Mouse (Mus musculus): ENCODE measurements around the gene Prr5l. TPM values are rescaled to one million over a fixed set of nuclear protein-coding genes. Genes with fewer than 3 reads are reported as not detected.

Prr5l gene
- polyA plus RNA-seq, 1 experiment from 2014 or later = 18.0 TPM

DNA sequence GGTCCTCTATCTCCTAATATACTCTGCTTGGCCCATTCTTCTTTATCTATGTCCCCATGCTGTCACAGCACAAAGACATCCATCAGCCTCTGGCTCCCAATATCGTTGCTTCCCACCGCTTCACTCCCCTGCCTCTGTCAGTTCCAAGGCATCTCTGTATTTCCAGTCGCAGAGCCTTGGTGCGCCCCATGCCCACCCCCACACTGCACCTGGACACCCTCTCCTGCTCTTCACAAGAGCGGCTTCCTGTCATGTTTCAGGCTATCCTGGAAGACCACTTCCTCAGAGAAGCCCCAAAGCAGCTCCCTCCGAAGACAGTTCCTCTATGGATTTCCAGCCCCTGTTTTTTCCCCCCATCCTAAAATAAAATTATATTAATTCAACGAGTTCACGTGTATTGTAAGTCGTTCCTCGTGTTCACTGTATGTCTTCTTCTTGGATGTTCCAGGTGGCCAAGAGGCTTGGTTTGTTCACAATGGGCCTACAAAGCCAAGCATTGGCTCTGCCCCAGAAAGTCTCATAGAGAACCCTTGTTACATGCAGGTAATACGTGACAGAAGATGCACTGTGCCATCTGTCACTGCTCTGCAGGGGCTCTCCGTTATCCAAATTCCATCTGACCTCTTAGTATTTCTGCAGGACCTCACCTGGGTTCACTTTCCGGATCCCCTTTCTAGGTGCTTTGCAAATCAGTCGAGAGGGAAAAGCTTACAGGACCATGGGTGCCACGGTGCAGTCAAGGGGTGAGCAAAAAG, 26.7 kb upstream of the Prr5l start:
- Histone ChIP-seq H3K27ac (replicated peaks; ENCODE audit: low read depth, low read length) (no peak overlapping the region), H3K9ac (replicated peaks; ENCODE audit: low read length) (no peak overlapping the region)

DNA sequence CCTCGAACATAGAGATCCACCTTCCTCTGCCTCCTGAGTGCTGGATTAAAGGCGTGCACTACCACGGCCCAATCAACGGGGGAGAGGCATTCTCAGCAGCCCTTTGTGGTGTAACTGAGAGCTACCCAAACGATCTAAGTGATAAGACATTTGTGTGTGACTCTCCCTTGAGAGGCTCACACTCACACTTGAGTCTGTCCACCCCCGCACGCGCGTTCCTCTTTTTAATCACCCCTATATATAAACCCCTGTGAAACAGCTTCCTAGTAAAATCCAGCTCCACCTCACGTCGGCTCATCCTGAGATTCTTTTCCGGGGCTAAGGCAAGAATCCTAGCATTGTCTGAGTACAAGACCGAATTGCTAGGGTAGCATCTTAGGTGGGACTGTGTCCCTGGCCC, 25.9 kb upstream of the Prr5l start:
- ATAC-seq (replicated peaks; ENCODE audit: insufficient number of reproducible peaks, low FRiP score, low TSS enrichment, low read depth) = no peak

More for the DNA sequence above, 26.7 kb upstream of the Prr5l start:
- Histone ChIP-seq H3K4me1 (ENCODE audit: control insufficient read depth, insufficient read depth, low read length) (no peaks in the 10 kb centered on the region), H3K9me3 (replicated peaks; ENCODE audit: control insufficient read depth, low read length) (no peaks in the 10 kb centered on the region), H3K27me3 (ENCODE audit: control insufficient read depth, insufficient read depth, low read length) (no peaks in the 10 kb centered on the region), H3K36me3 (replicated peaks; ENCODE audit: control insufficient read depth, insufficient read depth, low read depth, low read length) (no peaks in the 10 kb centered on the region), H3K4me3 (ENCODE audit: low read depth, low read length) (no peak overlapping the region), H3K4me2 (ENCODE audit: low read depth, low read length) (no peak overlapping the region)
- DNase-seq (ENCODE audit: low spot score) (no peak), ATAC-seq (replicated peaks; ENCODE audit: insufficient number of reproducible peaks, low FRiP score, low TSS enrichment, low read depth) (no peak)
- WGBS = 90% methylated on average over 15 of the region's 15 CpGs

DNA sequence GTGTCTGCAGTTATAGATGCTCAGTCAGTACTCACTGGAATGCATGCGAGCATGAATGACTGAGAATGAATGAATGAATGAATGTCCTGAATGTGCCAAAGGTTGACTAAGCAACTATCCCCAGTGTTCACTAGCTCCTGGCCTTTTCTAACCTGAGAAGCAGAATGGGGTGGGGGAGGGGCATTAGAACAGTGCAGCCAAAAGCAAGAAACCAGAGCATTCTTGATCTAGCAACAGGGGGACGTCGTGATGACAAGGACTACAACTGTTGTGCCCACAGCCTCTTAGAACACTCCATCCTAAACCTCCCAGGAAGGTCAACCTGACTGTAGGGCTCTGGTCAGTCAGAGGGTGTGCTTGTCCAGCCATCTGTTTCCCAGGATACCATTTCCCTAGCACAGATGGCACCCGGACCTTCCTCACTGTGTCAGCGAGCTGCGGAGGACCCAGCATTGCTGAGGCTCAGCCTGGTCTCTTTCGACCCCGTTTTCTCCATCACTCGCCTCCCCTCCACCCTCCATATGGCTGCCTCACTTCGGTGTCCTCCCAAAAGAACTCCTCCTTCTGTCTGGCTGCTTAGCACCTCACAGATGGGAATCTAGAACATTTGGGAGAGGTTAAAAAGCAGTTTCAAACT, 24.7 kb upstream of the Prr5l start:
- Histone ChIP-seq H3K27me3 (ENCODE audit: control insufficient read depth, insufficient read depth, low read length) (no peaks in the 10 kb centered on the region), H3K4me2 (ENCODE audit: low read depth, low read length) (no peak overlapping the region), H3K9ac (replicated peaks; ENCODE audit: low read length) (no peak overlapping the region), H3K27ac (replicated peaks; ENCODE audit: low read depth, low read length) (no peak overlapping the region), H3K36me3 (replicated peaks; ENCODE audit: control insufficient read depth, insufficient read depth, low read depth, low read length) (no peaks in the 10 kb centered on the region), H3K4me3 (ENCODE audit: low read depth, low read length) (no peak overlapping the region), H3K4me1 (ENCODE audit: control insufficient read depth, insufficient read depth, low read length) (no peaks in the 10 kb centered on the region), H3K9me3 (replicated peaks; ENCODE audit: control insufficient read depth, low read length) (no peaks in the 10 kb centered on the region)
- ATAC-seq (replicated peaks; ENCODE audit: insufficient number of reproducible peaks, low FRiP score, low TSS enrichment, low read depth) (no peak), DNase-seq (ENCODE audit: low spot score) (no peak)
- 73% methylated on average over 10 of the region's 10 CpGs for WGBS

More for the DNA sequence above, 25.9 kb upstream of the Prr5l start:
- no peak overlapping the region for H3K4me3 ChIP-seq (ENCODE audit: low read depth, low read length)
- H3K36me3 ChIP-seq (replicated peaks; ENCODE audit: control insufficient read depth, insufficient read depth, low read depth, low read length) = no peaks in the 10 kb centered on the region
- DNase-seq (ENCODE audit: low spot score) = no peak
- H3K4me2 ChIP-seq (ENCODE audit: low read depth, low read length) = no peak overlapping the region
- H3K27me3 ChIP-seq (ENCODE audit: control insufficient read depth, insufficient read depth, low read length) = no peaks in the 10 kb centered on the region
- no peaks in the 10 kb centered on the region for H3K9me3 ChIP-seq (replicated peaks; ENCODE audit: control insufficient read depth, low read length)
- H3K9ac ChIP-seq (replicated peaks; ENCODE audit: low read length) = no peak overlapping the region
- WGBS = 84% methylated on average over 13 of the region's 13 CpGs
- H3K4me1 ChIP-seq (ENCODE audit: control insufficient read depth, insufficient read depth, low read length) = no peaks in the 10 kb centered on the region
- H3K27ac ChIP-seq (replicated peaks; ENCODE audit: low read depth, low read length) = no peak overlapping the region

DNA sequence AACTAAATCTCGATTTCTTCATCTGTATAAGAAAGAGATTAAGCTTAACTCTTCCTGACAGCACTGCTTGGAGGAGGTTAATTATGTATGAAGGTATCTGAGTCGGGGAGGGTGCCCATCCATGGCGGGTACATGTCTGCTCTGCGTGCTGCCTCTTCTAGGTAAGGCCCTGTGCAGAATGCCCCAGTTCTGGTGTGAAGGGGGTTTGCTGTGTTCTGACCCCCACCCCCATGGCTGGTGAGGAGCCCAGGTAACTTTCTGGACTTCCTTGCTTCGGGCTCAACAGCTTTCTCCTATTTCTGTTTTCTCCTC, 23.5 kb upstream of the Prr5l start:
- Histone ChIP-seq H3K9ac (replicated peaks; ENCODE audit: low read length) (no peak overlapping the region; the same call in 1 of the 2 replicates), H3K27me3 (ENCODE audit: control insufficient read depth, insufficient read depth, low read length) (no peaks in the 10 kb centered on the region), H3K36me3 (replicated peaks; ENCODE audit: control insufficient read depth, insufficient read depth, low read depth, low read length) (no peaks in the 10 kb centered on the region), H3K4me3 (ENCODE audit: low read depth, low read length) (no peak overlapping the region), H3K4me1 (ENCODE audit: control insufficient read depth, insufficient read depth, low read length) (no peaks in the 10 kb centered on the region), H3K9me3 (replicated peaks; ENCODE audit: control insufficient read depth, low read length) (no peaks in the 10 kb centered on the region), H3K4me2 (ENCODE audit: low read depth, low read length) (no peak overlapping the region), H3K27ac (replicated peaks; ENCODE audit: low read depth, low read length) (no peak overlapping the region)
- ATAC-seq (replicated peaks; ENCODE audit: insufficient number of reproducible peaks, low FRiP score, low TSS enrichment, low read depth) (peak; percentile 46; the same call in 1 of the 2 replicates), DNase-seq (ENCODE audit: low spot score) (no peak)
- WGBS = 58% methylated on average over 5 of the region's 5 CpGs

DNA sequence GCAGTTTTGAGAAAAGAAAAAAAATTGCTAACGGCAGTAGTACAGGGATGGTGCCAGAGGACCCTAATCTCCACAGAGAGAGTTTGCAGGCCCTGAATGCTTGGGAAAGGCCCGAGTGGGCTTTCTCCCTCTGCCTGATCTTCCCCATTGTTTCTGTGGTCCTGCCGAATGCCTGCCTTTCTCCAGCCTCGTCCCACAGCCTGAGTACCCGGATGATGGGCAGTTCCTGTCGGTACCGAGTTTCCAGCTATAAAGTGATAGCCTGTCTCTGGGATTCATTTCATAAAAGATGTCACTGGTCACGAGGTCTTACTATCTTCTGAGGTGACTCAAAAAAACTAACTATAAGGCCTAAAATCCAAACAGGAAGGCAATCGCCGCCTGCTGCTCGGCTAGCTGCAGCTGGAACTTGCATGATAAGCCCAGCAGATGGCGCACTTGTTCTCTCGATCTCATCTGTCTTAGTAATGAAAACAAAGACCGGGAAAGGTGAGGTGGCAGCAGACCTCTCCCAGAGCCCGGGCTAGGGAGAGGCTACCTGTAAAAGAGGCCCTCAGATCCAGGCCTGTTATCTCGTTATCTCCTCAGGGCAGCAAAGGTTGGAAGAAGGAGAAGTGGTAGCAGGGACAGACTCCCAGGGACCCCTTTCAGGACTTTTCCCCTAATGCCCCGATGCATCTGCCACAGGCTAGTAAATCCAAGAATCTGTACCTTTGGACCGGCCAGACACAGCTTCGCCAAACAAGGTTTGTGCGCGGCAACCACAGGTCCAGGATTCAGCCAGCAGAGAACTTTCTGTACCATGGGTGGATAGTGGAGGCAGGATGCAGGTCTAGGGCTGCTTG, 22.9 kb upstream of the Prr5l start:
- peak overlapping the region; percentile 4; the same call in 1 of the 2 replicates for H3K9ac ChIP-seq (replicated peaks; ENCODE audit: low read length)
- peak; percentile 50; the same call in 1 of the 2 replicates for ATAC-seq (replicated peaks; ENCODE audit: insufficient number of reproducible peaks, low FRiP score, low TSS enrichment, low read depth)
- WGBS = 25% methylated on average over 21 of the region's 21 CpGs
- H3K27ac ChIP-seq (replicated peaks; ENCODE audit: low read depth, low read length) = no peak overlapping the region
- no peaks in the 10 kb centered on the region for H3K36me3 ChIP-seq (replicated peaks; ENCODE audit: control insufficient read depth, insufficient read depth, low read depth, low read length)
- no peak overlapping the region for H3K4me3 ChIP-seq (ENCODE audit: low read depth, low read length)
- H3K4me2 ChIP-seq (ENCODE audit: low read depth, low read length) = no peak overlapping the region
- no peaks in the 10 kb centered on the region for H3K9me3 ChIP-seq (replicated peaks; ENCODE audit: control insufficient read depth, low read length)
- H3K4me1 ChIP-seq (ENCODE audit: control insufficient read depth, insufficient read depth, low read length) = no peaks in the 10 kb centered on the region
- no peaks in the 10 kb centered on the region for H3K27me3 ChIP-seq (ENCODE audit: control insufficient read depth, insufficient read depth, low read length)
- DNase-seq (ENCODE audit: low spot score) = peak; percentile 93

DNA sequence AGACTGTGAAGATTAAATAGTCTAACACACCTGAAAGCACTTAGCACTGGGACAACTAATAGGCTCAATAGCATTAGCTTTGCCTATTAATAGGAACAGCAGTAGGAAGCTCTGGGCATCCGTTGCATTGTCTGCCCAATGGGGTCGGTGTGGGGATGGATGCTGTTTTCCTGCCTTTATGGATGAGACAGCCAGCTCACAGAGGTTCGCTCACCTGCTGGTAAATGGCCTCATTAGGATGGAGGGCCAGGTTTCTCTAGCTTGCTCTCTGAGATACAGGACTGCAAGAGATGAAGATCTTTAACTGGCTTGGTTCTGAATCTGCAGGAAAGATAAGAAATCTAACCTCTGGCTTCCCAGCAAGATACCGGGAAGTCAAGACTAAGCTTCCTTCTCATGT, 19.4 kb upstream of the Prr5l start:
- H3K36me3 ChIP-seq (replicated peaks; ENCODE audit: control insufficient read depth, insufficient read depth, low read depth, low read length) = no peaks in the 10 kb centered on the region
- ATAC-seq (replicated peaks; ENCODE audit: insufficient number of reproducible peaks, low FRiP score, low TSS enrichment, low read depth) = no peak
- no peak overlapping the region for H3K27ac ChIP-seq (replicated peaks; ENCODE audit: low read depth, low read length)
- H3K4me3 ChIP-seq (ENCODE audit: low read depth, low read length) = no peak overlapping the region
- no peaks in the 10 kb centered on the region for H3K4me1 ChIP-seq (ENCODE audit: control insufficient read depth, insufficient read depth, low read length)
- no peaks in the 10 kb centered on the region for H3K27me3 ChIP-seq (ENCODE audit: control insufficient read depth, insufficient read depth, low read length)
- DNase-seq (ENCODE audit: low spot score) = no peak
- no peak overlapping the region for H3K9ac ChIP-seq (replicated peaks; ENCODE audit: low read length)
- 76% methylated on average over 4 of the region's 4 CpGs for WGBS
- H3K9me3 ChIP-seq (replicated peaks; ENCODE audit: control insufficient read depth, low read length) = no peaks in the 10 kb centered on the region
- no peak overlapping the region for H3K4me2 ChIP-seq (ENCODE audit: low read depth, low read length)

DNA sequence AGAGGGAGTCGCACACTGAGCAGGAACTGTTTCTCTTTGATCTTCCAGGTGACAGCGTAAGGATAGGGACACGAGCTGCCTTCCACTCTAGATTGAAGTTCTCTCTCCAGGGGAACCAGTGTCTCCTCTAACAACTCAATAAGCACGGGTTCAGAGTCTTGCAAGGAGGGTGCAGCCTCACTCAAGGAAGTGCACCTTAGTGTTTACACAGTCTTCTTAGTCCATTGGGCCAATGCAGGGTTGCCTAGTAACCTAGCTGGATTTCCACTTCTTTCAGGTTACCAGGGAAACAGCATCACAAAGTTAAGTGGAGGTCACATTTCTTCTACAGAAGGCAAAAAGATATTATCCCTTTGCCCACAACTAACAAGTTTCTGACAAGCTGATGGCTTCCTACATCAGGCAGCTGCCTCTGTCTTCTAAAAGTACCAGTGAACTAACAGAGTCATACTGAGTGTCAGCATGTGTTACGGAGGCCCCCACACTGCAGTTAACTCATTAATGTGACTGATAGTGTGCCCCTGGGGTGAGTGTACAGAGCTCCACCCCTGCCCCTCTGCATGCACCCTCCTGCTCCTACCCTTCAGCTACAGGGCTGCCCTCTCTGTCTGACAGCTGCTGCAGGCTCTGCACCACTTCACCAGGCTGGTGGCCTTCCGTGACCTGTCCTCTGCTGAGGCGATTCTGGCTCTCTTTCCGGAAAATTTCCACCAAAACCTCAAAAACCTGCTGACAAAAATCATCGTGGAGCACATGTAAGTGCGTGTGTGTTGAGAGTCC, 13.8 kb upstream of the Prr5l start:
- Histone ChIP-seq H3K27ac (replicated peaks; ENCODE audit: low read depth, low read length) (no peak overlapping the region), H3K4me3 (ENCODE audit: low read depth, low read length) (no peak overlapping the region), H3K9ac (replicated peaks; ENCODE audit: low read length) (no peak overlapping the region), H3K27me3 (ENCODE audit: control insufficient read depth, insufficient read depth, low read length) (no peaks in the 10 kb centered on the region), H3K36me3 (replicated peaks; ENCODE audit: control insufficient read depth, insufficient read depth, low read depth, low read length) (no peaks in the 10 kb centered on the region), H3K9me3 (replicated peaks; ENCODE audit: control insufficient read depth, low read length) (no peaks in the 10 kb centered on the region), H3K4me2 (ENCODE audit: low read depth, low read length) (no peak overlapping the region), H3K4me1 (ENCODE audit: control insufficient read depth, insufficient read depth, low read length) (no peaks in the 10 kb centered on the region)
- ATAC-seq (replicated peaks; ENCODE audit: insufficient number of reproducible peaks, low FRiP score, low TSS enrichment, low read depth) (no peak; the same call in 1 of the 2 replicates), DNase-seq (ENCODE audit: low spot score) (no peak)
- WGBS = 77% methylated on average over 10 of the region's 10 CpGs

Data from embryonic facial prominence, embryonic 11.5 days (tissue).